Mouse (Mus musculus) midbrain, embryonic 13.5 days (tissue): Measurements from ENCODE around the gene Fhad1. TPM values are rescaled to one million over a fixed set of nuclear protein-coding genes. Genes with fewer than 3 reads are reported as not detected.
A peak's percentile ranks its signal among the peaks of the same experiment; 100 is the strongest.

Experiments used
- ATAC-seq: fragments of 200-750 bp; cut with Nextera tagmentation; 2 replicates; pipeline ENCODE4 v1.8.0; 2017; ENCODE audit warnings: mild to moderate bottlenecking, moderate TSS enrichment, moderate library complexity
- H3K27ac ChIP-seq: fragments of 300-500 bp; sonication (generic); 2 replicates; pipeline ENCODE4 v1.5.1; 2015; ENCODE audit warnings: inconsistent platforms, mild to moderate bottlenecking, moderate library complexity
- H3K27me3 ChIP-seq: fragments of 300-500 bp; sonication (generic); 2 replicates; pipeline ENCODE4 v1.6.1; 2015; ENCODE audit warnings: mild to moderate bottlenecking, inconsistent platforms
- H3K36me3 ChIP-seq: fragments of 300-500 bp; sonication (generic); 2 replicates; pipeline ENCODE4 v1.6.1; 2015; ENCODE audit warnings: mild to moderate bottlenecking, inconsistent platforms
- H3K4me1 ChIP-seq: fragments of 300-500 bp; sonication (generic); replicated peaks from 2 replicates; pipeline ENCODE4 v1.6.1; 2015; ENCODE audit warnings: inconsistent platforms
- H3K4me2 ChIP-seq: fragments of 300-500 bp; sonication (generic); replicated peaks from 2 replicates; pipeline ENCODE4 v1.6.1; 2015; ENCODE audit warnings: moderate library complexity, mild to moderate bottlenecking, inconsistent platforms
- H3K4me3 ChIP-seq: fragments of 300-500 bp; sonication (generic); replicated peaks from 2 replicates; pipeline ENCODE4 v1.5.1; 2015; ENCODE audit warnings: mild to moderate bottlenecking, inconsistent platforms
- H3K9ac ChIP-seq: fragments of 300-500 bp; sonication (generic); replicated peaks from 2 replicates; pipeline ENCODE4 v1.6.1; 2015; ENCODE audit warnings: mild to moderate bottlenecking, inconsistent platforms
- H3K9me3 ChIP-seq: fragments of 300-500 bp; sonication (generic); 2 replicates; pipeline ENCODE4 v1.6.1; 2016; ENCODE audit warnings: mild to moderate bottlenecking, inconsistent platforms
- WGBS: fragments of 180-500 bp; shearing (Covaris S2); methylation state at CpG from one replicate; pipeline ENCODE4 v1.1.7; 2015; 5-methylcytosine and 5-hydroxymethylcytosine counted together
- polyA plus RNA-seq: library from polyadenylated mRNA; unstranded; fragments of >200 nt; fragmentation: Nextera tagmentation; extraction: Ambion mirVana; gene quantifications from 2 replicates; pipeline ENCODE4 v1.2.1, GENCODE M21; 2015

Fhad1 gene
- polyA plus RNA-seq, 1 experiment from 2014 or later = 3.4 TPM

GRCm38 (mm10) chr4:141872977-141873376 lies 141.9 kb downstream of the Fhad1 start:
- Histone ChIP-seq H3K27me3 (no peaks in the 10 kb centered on the region), H3K4me3 (peak overlapping the region; percentile 68), H3K4me2 (peak overlapping the region; percentile 94), H3K36me3 (peaks cover 5% of the 10 kb centered on the region; the same call in 1 of the 2 replicates), H3K9ac (peak overlapping the region; percentile 85), H3K9me3 (no peaks in the 10 kb centered on the region), H3K4me1 (peaks cover 69% of the 10 kb centered on the region), H3K27ac (no peak overlapping the region)
- WGBS = 81% methylated on average over 9 of the region's 9 CpGs
- ATAC-seq = no peak

GRCm38 (mm10) chr4:141871909-141872308 lies 143.0 kb downstream of the Fhad1 start:
- WGBS = 59% methylated on average over 9 of the region's 9 CpGs
- ATAC-seq = no peak

GRCm38 (mm10) chr4:141871333-141871725 lies 143.6 kb downstream of the Fhad1 start:
- WGBS = 90% methylated on average over 3 of the region's 3 CpGs
- no peaks in the 10 kb centered on the region for H3K9me3 ChIP-seq
- no peak for ATAC-seq
- H3K36me3 ChIP-seq = peaks cover 5% of the 10 kb centered on the region; the same call in 1 of the 2 replicates
- H3K27me3 ChIP-seq = no peaks in the 10 kb centered on the region
- peaks cover 85% of the 10 kb centered on the region for H3K4me1 ChIP-seq
- peak overlapping the region; percentile 51; the same call in 1 of the 2 replicates for H3K27ac ChIP-seq
- no peak overlapping the region for H3K4me3 ChIP-seq
- H3K4me2 ChIP-seq = peak overlapping the region; percentile 94
- peak overlapping the region; percentile 42; the same call in 1 of the 2 replicates for H3K9ac ChIP-seq

More at GRCm38 (mm10) chr4:141871909-141872308, 143.0 kb downstream of the Fhad1 start:
- H3K27me3 ChIP-seq = no peaks in the 10 kb centered on the region
- H3K4me3 ChIP-seq = peak overlapping the region; percentile 68
- peaks cover 5% of the 10 kb centered on the region; the same call in 1 of the 2 replicates for H3K36me3 ChIP-seq
- peak overlapping the region; percentile 94 for H3K4me2 ChIP-seq
- H3K9ac ChIP-seq = peak overlapping the region; percentile 42
- H3K9me3 ChIP-seq = no peaks in the 10 kb centered on the region
- peaks cover 79% of the 10 kb centered on the region for H3K4me1 ChIP-seq
- H3K27ac ChIP-seq = peak overlapping the region; percentile 51

- no peaks in the 10 kb centered on the region for H3K27me3 ChIP-seq
- H3K4me1 ChIP-seq = peaks cover 87% of the 10 kb centered on the region
- no peak overlapping the region; the same call in 1 of the 2 replicates for H3K27ac ChIP-seq
- H3K4me3 ChIP-seq = no peak overlapping the region
- no peak overlapping the region; the same call in 1 of the 2 replicates for H3K9ac ChIP-seq
- ATAC-seq = no peak
- H3K4me2 ChIP-seq = 0 out of 2 replicates have a peak overlapping the region, but pooled peaks have one; percentile 11
- H3K36me3 ChIP-seq = peaks cover 5% of the 10 kb centered on the region; the same call in 1 of the 2 replicates
- 68% methylated on average over 11 of the region's 11 CpGs for WGBS
- H3K9me3 ChIP-seq = no peaks in the 10 kb centered on the region
Observed at GRCm38 (mm10) chr4:141870666-141871332, 144.1 kb downstream of the Fhad1 start.

GRCm38 (mm10) chr4:141869436-141870215 lies 145.3 kb downstream of the Fhad1 start:
- H3K9ac ChIP-seq = 0 out of 2 replicates have a peak overlapping the region, but pooled peaks have one; percentile 34
- ATAC-seq = no peak
- WGBS = 90% methylated on average over 5 of the region's 5 CpGs
- no peaks in the 10 kb centered on the region for H3K9me3 ChIP-seq
- peaks cover 8% of the 10 kb centered on the region; the same call in 1 of the 2 replicates for H3K36me3 ChIP-seq
- H3K4me1 ChIP-seq = peaks cover 77% of the 10 kb centered on the region
- no peaks in the 10 kb centered on the region for H3K27me3 ChIP-seq
- H3K4me2 ChIP-seq = no peak overlapping the region; the same call in 1 of the 2 replicates
- H3K27ac ChIP-seq = peak overlapping the region; percentile 44; the same call in 1 of the 2 replicates
- no peak overlapping the region for H3K4me3 ChIP-seq

- Histone ChIP-seq H3K9ac (no peak overlapping the region; the same call in 1 of the 2 replicates), H3K36me3 (peaks cover 13% of the 10 kb centered on the region), H3K4me1 (peaks cover 64% of the 10 kb centered on the region), H3K27me3 (no peaks in the 10 kb centered on the region), H3K9me3 (no peaks in the 10 kb centered on the region), H3K4me3 (no peak overlapping the region), H3K4me2 (no peak overlapping the region), H3K27ac (peak overlapping the region; percentile 88)
- 87% methylated on average over 10 of the region's 10 CpGs for WGBS
- ATAC-seq = peak; percentile 10; the same call in 1 of the 2 replicates
Observed at GRCm38 (mm10) chr4:141868051-141868450, 146.8 kb downstream of the Fhad1 start.

- Histone ChIP-seq H3K4me3 (no peak overlapping the region), H3K9ac (peak overlapping the region; percentile 34; the same call in 1 of the 2 replicates), H3K4me1 (peaks cover 59% of the 10 kb centered on the region), H3K36me3 (peaks cover 19% of the 10 kb centered on the region), H3K27ac (peak overlapping the region; percentile 88), H3K27me3 (no peaks in the 10 kb centered on the region), H3K9me3 (no peaks in the 10 kb centered on the region), H3K4me2 (peak overlapping the region; percentile 30)
- 29% methylated on average over 4 of the region's 4 CpGs for WGBS
- ATAC-seq = peak; percentile 82
Observed at GRCm38 (mm10) chr4:141867498-141867897, 147.4 kb downstream of the Fhad1 start.

GRCm38 (mm10) chr4:141866933-141867490 lies 147.9 kb downstream of the Fhad1 start:
- Histone ChIP-seq H3K4me2 (peak overlapping the region; percentile 30), H3K9ac (0 out of 2 replicates have a peak overlapping the region, but pooled peaks have one; percentile 39), H3K4me3 (no peak overlapping the region), H3K36me3 (peaks cover 21% of the 10 kb centered on the region), H3K4me1 (peaks cover 54% of the 10 kb centered on the region), H3K9me3 (no peaks in the 10 kb centered on the region), H3K27ac (peak overlapping the region; percentile 88), H3K27me3 (no peaks in the 10 kb centered on the region)
- peak; percentile 67 for ATAC-seq
- WGBS = 20% methylated on average over 10 of the region's 10 CpGs

- Histone ChIP-seq H3K4me3 (no peak overlapping the region), H3K36me3 (peaks cover 31% of the 10 kb centered on the region), H3K9me3 (no peaks in the 10 kb centered on the region), H3K4me2 (no peak overlapping the region), H3K9ac (no peak overlapping the region), H3K27ac (no peak overlapping the region), H3K27me3 (no peaks in the 10 kb centered on the region), H3K4me1 (peaks cover 40% of the 10 kb centered on the region)
- ATAC-seq = no peak
- 86% methylated on average over 5 of the region's 5 CpGs for WGBS
Observed at GRCm38 (mm10) chr4:141865600-141865999, 149.3 kb downstream of the Fhad1 start.

- ATAC-seq = no peak
- Histone ChIP-seq H3K27ac (no peak overlapping the region), H3K4me2 (no peak overlapping the region), H3K4me3 (no peak overlapping the region), H3K4me1 (peaks cover 34% of the 10 kb centered on the region), H3K9ac (no peak overlapping the region), H3K27me3 (no peaks in the 10 kb centered on the region), H3K9me3 (no peaks in the 10 kb centered on the region), H3K36me3 (peaks cover 36% of the 10 kb centered on the region)
- WGBS = 93% methylated on average over 5 of the region's 5 CpGs
Observed at GRCm38 (mm10) chr4:141865006-141865405, 149.9 kb downstream of the Fhad1 start.

GRCm38 (mm10) chr4:141864506-141864905 lies 150.4 kb downstream of the Fhad1 start:
- ATAC-seq = no peak
- H3K4me3 ChIP-seq = no peak overlapping the region
- H3K4me1 ChIP-seq = peaks cover 29% of the 10 kb centered on the region
- H3K9ac ChIP-seq = no peak overlapping the region
- H3K9me3 ChIP-seq = no peaks in the 10 kb centered on the region
- H3K4me2 ChIP-seq = no peak overlapping the region
- 98% methylated on average over 8 of the region's 8 CpGs for WGBS
- H3K27ac ChIP-seq = no peak overlapping the region
- H3K27me3 ChIP-seq = no peaks in the 10 kb centered on the region
- peaks cover 41% of the 10 kb centered on the region for H3K36me3 ChIP-seq
